Mouse (Mus musculus): ENCODE data around the gene Zfp69. TPM values are rescaled to one million over a fixed set of nuclear protein-coding genes. Genes with fewer than 3 reads are reported as not detected.

Gene Zfp69
- polyA plus RNA-seq, 1 experiment from 2014 or later: 5.3 TPM

DNA sequence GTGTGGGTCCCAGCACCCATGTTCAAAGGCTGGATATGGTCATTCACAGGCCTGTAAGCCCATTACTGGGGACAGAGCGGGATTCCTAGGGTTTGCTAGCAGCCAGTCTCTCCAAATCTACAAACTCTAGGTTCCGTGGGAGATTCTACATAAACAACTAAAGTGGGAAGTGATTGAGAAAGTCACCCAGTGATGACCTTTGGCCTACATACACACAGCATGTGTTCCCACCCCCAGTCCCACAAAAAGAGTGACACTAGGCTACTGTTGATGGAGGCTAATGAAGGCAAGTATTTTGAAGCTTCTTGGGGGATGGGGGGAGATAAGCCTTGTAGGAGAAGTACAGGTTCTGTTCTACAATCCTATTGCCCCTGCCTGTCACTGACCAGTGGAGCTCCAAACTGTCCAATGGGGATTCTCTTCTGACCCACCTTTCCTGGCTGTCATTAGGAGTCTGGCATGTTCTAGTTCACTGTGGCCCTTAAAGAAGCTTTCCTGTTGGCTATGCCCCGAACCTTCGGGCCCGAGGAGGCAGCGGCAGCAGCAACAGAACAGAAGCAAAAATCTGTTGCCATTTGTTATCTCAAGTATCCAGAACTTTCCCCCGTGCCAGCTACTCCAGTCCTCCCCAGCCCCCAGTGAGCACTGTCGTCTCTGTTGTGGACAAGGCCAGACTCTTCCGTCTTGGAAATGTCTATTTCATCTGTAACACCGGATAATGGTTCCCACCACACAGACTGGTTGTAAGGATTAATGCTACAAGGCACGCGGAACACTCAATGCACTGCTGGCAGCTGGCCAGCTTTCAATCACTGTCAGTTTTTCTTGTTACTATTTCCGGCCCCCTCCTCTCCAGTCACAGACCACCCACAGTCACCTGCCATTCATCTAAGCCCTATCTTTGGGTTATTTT is 66.0 kb downstream of the Zfp69 start:
- 35% methylated on average over 13 of the region's 13 CpGs for WGBS
- no peak overlapping the region for H3K9ac ChIP-seq (replicated peaks; ENCODE audit: low read depth, low read length)
- no peak for ATAC-seq
- H3K36me3 ChIP-seq (ENCODE audit: control insufficient read depth, insufficient read depth): no peaks in the 10 kb centered on the region
- H3K4me1 ChIP-seq (replicated peaks; ENCODE audit: control insufficient read depth, insufficient read depth, low read length): peaks cover 24% of the 10 kb centered on the region
- H3K9me3 ChIP-seq (ENCODE audit: control insufficient read depth, low read length): no peaks in the 10 kb centered on the region
- 0 out of 2 replicates have a peak overlapping the region, but pooled peaks have one; percentile 3 for H3K4me2 ChIP-seq (ENCODE audit: low read length)
- H3K27ac ChIP-seq (ENCODE audit: low read length): no peak overlapping the region; the same call in 1 of the 2 replicates
- no peak overlapping the region for H3K4me3 ChIP-seq (replicated peaks; ENCODE audit: low read length)
- H3K27me3 ChIP-seq (replicated peaks; ENCODE audit: control insufficient read depth, insufficient read depth, low read length): no peaks in the 10 kb centered on the region

DNA sequence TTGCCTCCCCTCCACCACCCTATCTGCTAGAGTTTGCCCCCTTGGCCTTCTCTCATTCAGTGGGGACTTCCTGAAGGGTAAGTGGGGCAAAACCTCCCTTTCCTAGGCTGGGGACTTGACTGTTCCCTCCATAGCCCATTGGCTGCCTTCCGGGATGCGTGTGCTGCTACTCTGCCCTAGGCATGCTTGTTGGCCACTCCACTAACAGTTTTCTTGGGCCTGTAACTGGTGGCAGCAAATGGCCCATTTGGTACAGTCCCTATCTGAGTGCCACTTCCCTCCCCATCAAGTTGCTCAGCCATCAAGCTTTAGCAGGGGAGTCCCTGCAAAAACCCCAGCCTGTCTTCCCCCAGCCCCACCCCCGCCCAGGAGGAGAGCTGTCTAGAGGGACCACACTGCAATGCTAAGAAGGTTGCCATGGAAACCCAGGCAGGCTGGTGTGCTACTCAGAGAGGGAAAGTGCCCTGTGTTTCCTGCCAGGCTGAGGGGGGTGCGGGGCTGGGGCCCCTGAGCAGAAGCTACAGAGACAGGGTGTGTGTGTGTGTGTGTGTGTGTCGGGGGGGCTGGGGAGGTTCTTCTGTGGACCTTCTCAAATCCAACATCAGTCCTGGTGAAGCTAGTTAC is 69.4 kb downstream of the Zfp69 start:
- Histone ChIP-seq H3K9me3 (ENCODE audit: control insufficient read depth, low read length) (no peaks in the 10 kb centered on the region), H3K36me3 (ENCODE audit: control insufficient read depth, insufficient read depth) (no peaks in the 10 kb centered on the region), H3K4me2 (ENCODE audit: low read length) (no peak overlapping the region), H3K4me1 (replicated peaks; ENCODE audit: control insufficient read depth, insufficient read depth, low read length) (peaks cover 33% of the 10 kb centered on the region), H3K4me3 (replicated peaks; ENCODE audit: low read length) (no peak overlapping the region), H3K27ac (ENCODE audit: low read length) (no peak overlapping the region), H3K27me3 (replicated peaks; ENCODE audit: control insufficient read depth, insufficient read depth, low read length) (no peaks in the 10 kb centered on the region), H3K9ac (replicated peaks; ENCODE audit: low read depth, low read length) (no peak overlapping the region)
- peak; percentile 90 for ATAC-seq
- 28% methylated on average over 5 of the region's 5 CpGs for WGBS

DNA sequence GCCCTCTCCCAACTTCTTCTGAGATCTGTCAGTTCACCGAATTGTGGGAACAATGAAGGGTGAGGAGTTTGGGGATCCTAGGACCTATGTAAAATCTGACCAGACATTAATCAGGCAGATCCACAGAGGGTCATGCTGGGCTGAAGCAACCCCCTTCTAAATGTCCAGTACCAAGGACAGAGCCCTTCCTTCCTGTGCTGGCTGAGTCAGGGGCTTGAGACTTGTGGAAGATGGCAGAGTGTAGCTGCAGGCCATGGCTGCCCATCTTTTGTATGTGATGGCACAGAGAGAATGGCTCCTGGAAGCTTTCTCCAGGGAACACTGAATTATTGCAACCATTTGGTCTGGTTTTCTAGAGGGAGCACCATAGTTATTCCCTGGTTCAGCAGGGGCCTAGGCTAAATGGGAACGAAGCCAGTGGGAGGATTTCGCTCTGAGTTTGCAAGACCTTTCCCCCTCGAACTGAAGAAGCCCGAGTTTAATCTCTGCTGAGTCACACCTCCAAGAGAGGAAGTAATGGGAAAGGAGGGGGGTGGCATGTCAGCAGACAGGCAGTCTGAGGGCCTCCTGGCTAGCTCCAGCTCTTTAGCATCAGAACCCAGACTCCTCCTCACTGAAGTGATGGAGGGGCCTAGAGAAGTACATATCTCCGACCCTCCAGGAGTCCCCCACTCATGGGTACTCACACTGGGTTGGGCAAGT is 70.6 kb downstream of the Zfp69 start:
- H3K27me3 ChIP-seq (replicated peaks; ENCODE audit: control insufficient read depth, insufficient read depth, low read length): no peaks in the 10 kb centered on the region
- H3K27ac ChIP-seq (ENCODE audit: low read length): no peak overlapping the region
- H3K4me3 ChIP-seq (replicated peaks; ENCODE audit: low read length): no peak overlapping the region
- no peak for ATAC-seq
- no peak overlapping the region for H3K9ac ChIP-seq (replicated peaks; ENCODE audit: low read depth, low read length)
- H3K4me2 ChIP-seq (ENCODE audit: low read length): no peak overlapping the region
- H3K36me3 ChIP-seq (ENCODE audit: control insufficient read depth, insufficient read depth): no peaks in the 10 kb centered on the region
- H3K4me1 ChIP-seq (replicated peaks; ENCODE audit: control insufficient read depth, insufficient read depth, low read length): peaks cover 34% of the 10 kb centered on the region
- WGBS: 61% methylated on average over 6 of the region's 6 CpGs
- H3K9me3 ChIP-seq (ENCODE audit: control insufficient read depth, low read length): no peaks in the 10 kb centered on the region

Small RNA genes lying within 50 kb of the gene (microRNA-seq; reads per million reads assigned to microRNA genes)
- 0.62 reads per million for gene Mir7015

Other genes with a start within 250 kb of the Zfp69 start
- 8.7 and 11.1 TPM in 2 replicates for gene Kcnq4, start 203.1 kb downstream of the Zfp69 start, polyA plus RNA-seq (2015; fragmentation: Nextera tagmentation; extraction: Ambion mirVana)
- 96.5 and 107 TPM in 2 replicates for gene Nfyc, start 120.1 kb downstream of the Zfp69 start, polyA plus RNA-seq (2015; fragmentation: Nextera tagmentation; extraction: Ambion mirVana)
- gene Rims3, start 96.9 kb downstream of the Zfp69 start, polyA plus RNA-seq (2015; fragmentation: Nextera tagmentation; extraction: Ambion mirVana): 9.6 and 14.1 TPM in 2 replicates
- 44.6 and 44.9 TPM in 2 replicates for gene Exo5, start 26.7 kb downstream of the Zfp69 start, polyA plus RNA-seq (2015; fragmentation: Nextera tagmentation; extraction: Ambion mirVana)
- 34.4 and 36.8 TPM in 2 replicates for gene Smap2, start 65.5 kb upstream of the Zfp69 start, polyA plus RNA-seq (2015; fragmentation: Nextera tagmentation; extraction: Ambion mirVana)
- 4.6 and 5.5 TPM in 2 replicates for gene Col9a2, start 87.7 kb upstream of the Zfp69 start, polyA plus RNA-seq (2015; fragmentation: Nextera tagmentation; extraction: Ambion mirVana)
- 27.4 and 32.1 TPM in 2 replicates for gene Zmpste24, start 146.5 kb upstream of the Zfp69 start, polyA plus RNA-seq (2015; fragmentation: Nextera tagmentation; extraction: Ambion mirVana)
- not detected in 2 replicates for gene Tmco2, start 157.5 kb upstream of the Zfp69 start, polyA plus RNA-seq (2015; fragmentation: Nextera tagmentation; extraction: Ambion mirVana)

Measured in forebrain, embryonic 16.5 days (tissue).